Mouse (Mus musculus) urinary bladder, postnatal 14 days (tissue): Measurements from ENCODE around the gene Zfp296.
"Not testable (repeated sequence)": the region's sequence is repeated elsewhere in the genome, so short reads cannot be mapped to it uniquely, and the experiment has no call there.

Experiments
- DNase-seq: peaks from one replicate; pipeline ENCODE4 v3.0.0; 2021; ENCODE audit warnings: low spot score

The Zfp296 gene

DNA sequence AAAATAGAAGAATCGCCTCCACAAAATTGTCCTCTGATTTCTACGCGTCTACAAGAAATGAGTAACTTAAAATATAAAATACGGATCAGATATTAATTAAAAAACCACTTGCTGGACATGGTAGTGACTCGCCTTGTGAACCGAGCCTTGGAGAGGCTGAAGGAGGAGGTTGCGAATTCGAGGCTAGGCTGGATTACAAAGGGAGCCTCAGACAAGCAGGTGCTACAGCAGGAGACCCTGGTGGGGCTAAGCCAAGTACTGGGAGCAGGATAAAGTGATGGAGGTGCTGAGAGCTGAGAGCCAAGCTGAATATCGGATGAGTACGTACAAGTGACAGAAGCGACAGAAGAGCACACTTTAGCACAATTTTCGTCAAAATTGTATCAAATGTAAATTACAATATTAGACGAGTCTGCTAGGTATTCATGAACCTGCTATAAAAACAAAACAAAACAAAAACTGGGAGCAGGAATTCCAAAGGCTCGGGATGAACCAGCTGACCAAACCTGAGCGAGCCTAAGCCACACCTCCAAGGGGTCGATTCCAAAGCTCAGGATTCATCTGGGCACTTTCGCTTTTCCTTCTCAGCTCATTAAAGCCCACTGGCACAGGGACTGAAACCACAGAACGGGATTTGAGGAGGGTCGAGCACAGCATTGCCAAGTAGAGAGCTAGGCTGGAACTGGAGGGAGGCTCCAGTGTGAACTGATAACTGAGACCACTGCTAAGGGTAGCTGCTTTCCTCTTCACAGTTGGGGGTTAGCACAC is 14.3 kb upstream of the Zfp296 start, which contains the start of gene Ppp1r37:
Gene Ppp1r37, minus strand, starts transcription at position 434 of the 768 bp plus-strand sequence.
- no peak for DNase-seq

DNA sequence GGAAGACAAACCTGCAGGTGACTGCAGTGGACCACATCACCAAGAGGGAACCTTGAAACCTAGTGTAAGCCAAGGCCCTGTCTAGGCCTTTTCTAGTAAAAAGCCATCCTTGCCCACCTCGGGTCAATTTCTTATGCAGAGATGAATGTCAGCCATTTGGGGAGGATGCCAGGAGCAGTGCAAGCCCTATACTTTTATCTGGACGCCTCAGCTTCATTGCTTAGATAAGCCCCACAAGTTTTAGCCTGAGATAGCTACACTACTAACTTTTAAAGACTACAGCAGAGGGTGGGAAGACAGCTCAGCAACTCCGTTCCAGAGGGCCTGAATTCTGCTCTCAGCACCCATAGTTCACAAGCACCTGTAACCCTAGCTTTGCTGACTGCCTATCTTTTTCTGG is 13.2 kb upstream of the Zfp296 start:
- no peak for DNase-seq

DNA sequence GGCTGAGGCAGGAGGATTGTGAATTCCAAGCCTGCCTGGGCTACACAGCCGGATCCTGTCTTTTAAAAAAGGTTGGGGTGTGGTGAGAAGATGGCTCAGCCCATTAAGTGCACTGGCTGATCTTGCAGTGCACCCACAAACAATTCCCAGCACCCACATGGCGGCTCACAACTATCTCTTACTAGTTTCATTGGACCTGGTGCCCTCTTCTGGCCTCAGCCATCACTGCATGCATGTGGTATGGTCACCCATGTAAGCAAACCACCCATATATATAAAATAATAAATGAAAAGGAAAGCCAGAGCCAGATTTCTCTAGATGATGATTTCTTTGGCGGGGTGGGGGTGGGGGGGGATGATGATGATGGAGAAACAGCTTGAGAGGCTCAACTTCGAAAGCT is 12.6 kb upstream of the Zfp296 start:
- DNase-seq: no peak

DNA sequence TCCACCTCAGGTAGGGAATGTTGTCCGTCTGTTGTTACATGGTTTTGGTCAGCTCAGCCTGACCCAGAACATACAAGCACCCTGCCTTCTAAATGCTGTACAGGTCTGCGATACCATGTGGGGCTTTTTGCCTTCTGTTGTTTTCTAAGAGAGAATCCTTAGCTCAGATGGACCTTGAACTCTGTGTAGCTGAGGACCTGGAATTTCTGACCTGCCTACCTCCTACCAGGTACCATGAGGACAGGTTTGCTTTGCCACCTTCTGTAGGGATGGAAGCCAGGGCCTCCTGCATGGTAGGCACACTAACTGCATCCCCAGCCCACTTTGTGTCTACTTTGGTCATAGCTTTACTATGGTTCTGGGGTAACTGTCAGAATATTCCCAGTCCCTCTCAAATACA is 11.3 kb upstream of the Zfp296 start:
- DNase-seq: no peak

DNA sequence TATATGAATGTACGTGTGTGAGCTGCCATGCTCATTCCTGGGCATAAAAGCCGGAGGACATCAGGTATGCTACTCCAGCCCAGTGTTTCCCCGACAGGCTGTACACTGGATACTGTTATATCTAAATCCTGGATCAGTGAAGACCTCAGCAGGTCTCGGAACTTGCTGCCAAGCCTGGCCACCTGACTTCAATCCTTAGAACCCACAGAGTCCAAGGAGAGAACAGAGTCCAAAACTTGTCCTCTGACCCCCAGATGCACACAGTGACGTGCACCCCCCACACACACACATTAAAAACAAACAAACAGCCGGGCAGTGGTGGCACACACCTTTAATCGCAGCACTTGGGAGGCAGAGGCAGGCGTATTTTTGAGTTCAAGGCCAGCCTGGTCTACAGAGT is 9.7 kb upstream of the Zfp296 start:
- DNase-seq: no peak

DNA sequence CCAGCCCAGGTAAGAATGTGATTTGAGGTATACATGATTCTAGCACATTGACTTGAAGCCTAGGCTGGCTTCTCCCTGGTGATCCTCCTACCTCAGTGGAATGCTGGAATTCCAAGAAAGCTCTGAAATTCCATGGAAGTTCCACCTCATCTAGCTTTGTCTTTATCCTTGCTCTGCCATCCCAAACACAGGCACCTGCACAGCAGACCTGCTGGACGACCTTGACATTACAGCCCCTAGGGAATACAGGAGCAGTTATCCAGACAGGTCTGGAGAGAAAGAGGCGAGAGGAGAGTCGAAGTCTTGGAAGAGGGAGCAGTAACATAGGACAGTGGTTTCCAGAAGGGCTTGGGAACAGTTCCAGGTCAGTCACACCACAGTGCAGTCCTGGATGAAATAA is 7.4 kb upstream of the Zfp296 start:
- no peak for DNase-seq

DNA sequence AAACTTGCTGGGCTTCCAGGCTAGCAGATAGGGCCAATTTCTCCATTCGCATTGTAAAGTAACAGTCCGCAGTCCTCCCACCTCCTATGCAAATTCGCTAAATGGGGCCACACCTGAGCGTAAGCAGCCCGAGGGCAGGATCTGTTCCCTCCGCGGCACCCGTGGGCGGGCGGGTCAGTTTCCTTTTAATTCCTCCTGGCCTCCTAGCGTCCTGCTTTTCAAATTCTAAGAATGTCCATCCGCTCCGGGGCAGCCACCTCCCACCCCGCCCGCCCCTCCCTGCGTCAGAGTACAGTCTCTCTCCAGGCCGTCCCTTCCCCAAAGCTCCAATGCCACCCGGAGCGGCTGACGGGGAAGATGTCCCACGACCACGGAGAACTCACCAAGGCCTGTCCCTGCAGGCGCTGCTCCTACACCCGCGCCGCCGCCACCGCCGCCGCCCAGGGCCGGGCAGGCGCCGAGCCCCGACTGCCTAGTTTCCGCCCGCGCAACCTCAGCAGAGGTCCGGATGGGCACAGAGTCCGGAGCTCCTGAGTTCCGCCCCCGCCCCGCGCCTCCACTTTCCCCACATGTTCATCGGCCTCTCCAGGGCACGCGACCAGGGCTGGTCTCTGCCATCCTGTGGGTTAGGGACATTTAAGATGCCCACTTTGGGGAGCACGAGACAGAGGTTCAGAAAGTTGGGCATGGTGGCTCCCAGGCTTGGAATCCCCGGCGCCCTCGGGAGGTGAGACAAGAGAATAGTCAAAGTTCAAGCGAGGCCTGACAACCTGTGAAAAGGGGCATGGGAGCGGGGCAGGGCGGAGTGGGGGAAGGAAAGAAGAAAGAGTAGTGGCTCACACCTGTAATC is 3.9 kb upstream of the Zfp296 start:
- peak; percentile 81 for DNase-seq

DNA sequence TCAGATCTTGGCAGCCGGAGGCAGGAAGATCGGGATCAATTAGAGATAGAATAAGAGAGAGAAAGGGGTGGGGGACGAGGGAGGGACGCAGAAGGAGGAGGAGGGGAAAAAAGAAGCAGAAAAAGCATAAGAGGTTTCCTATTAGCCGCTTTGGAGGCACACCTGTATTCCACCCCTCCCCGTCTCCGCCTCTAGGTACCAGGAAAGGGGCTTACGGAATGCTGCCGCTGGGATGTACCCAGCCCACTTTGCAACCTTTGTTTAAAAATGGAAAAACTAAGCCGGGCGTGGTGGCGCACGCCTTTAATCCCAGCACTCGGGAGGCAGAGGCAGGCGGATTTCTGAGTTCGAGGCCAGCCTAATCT is 3.3 kb upstream of the Zfp296 start:
- no peak for DNase-seq

DNA sequence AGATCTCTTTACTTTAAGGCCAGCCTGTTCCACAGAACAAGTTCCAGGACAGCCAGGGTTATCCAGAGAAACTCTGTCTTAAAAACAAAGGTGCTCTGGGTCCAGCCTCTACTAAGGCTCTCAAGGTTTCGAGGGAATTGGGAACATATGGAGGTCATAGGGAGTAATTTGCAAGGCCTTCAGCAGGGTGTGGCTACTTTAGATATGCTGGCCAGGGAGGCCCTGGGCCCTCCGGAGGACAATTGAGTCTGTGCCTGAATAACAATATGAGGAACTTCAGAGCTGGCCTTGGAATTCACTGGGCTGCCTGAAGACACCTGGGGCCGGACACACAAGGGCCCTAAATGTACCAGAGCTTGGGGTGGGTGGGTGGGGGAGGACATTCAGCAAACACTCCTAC is 1.5 kb upstream of the Zfp296 start:
- no peak for DNase-seq

DNA sequence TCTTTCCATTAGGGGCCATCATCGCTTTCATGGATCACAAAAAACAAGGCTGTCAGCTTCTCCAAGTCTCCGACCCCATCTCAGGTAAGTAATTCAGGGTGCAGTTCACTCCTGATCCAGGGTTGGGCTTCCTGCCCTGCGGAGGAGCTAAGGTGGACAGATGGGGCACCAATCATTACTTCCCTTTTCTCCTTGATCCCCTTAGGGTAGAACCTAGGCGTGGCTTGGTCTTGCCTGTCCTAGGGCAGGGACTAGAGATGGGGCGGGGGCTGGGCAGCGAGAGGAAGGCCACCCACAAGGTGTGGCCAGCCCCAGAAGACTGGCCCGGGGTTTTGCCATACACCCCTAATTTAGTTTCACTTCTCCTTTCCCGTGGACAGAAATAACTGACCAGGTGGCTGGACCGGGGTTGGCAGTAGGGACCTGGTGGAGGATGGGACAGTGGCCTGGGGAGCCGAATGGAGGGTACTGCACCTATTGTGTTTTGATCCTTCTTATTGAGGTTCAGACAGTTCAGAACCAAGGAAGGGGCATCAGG is 859 bp downstream of the Zfp296 start:
- DNase-seq: no peak

DNA sequence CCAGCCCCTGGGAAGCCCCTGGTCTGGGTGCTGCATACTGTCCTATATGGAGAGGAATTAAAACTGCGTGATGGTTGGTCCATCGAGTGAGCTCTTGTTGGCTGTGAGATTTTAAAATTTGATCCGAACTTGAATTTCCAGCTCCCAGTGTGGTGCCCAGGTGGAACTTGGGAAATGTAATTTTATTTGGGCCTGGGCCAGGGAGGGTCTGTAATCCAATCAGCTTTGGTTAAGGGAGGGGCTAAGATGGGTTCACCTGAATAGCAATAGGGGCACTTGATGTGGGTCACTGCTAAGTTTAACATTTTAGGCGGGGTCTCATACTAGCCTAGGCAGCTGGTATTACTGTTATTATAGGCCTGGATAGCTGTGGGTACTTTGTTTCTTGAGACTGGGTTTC is 1.3 kb downstream of the Zfp296 start:
- DNase-seq: no peak

DNA sequence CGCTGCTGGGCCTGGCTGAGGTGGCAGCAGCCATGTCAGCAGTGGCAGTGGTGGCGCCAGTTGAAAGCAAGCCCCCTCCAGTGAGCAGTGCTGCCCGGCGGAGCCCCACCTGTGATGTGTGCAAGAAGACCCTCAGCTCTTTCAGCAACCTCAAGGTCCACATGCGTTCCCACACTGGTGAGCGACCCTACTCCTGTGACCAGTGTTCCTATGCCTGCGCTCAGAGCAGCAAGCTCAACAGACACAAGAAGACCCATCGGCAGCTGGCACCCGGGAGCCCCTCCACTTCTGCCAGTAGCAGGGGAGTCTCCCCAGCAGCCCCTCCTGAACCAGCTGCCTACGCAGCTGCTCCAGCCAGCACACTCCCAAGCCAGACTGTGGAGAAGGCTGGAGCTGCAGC is 2.7 kb downstream of the Zfp296 start:
- DNase-seq: no peak

DNA sequence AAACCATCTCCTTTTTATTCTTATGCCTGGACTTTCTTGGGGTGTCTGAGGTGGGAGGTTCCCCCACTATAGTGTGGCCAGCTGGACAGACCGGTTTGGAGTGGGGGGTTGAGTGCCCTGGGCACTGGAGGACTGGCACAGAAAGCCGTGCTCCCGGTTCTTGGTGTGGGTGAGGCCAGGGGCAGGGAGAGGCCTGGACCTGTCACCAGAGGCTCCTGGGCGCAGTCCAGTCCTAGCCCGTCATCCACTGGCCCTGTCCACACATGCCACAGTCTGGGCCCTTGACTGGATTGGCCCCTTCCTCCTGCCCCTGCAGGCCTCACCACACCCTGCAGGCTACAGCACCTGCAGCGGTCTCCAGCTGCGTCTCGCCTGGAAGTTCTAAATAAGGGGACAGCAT is 3.5 kb downstream of the Zfp296 start:
- DNase-seq: peak; percentile 89

DNA sequence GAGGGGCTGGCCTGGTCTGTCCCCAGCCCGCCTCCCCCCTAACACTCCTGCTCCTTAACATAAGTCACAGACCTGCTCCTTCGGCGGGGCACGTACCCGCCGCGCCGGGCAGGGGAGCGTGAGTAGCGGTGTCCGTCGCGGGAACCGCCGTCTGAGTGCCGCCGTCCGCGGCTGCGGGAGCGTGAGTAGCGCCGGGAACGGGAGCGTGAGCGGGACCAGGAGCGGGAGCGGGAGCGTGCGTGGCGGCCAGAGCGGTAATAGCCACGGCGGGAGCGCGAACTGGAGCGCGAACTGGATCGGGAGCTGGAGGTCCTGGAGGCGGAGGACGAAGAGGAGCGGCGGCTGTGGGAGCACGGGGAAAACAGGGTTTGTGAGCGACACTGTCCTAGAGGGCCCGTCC is 9.2 kb downstream of the Zfp296 start:
- no peak for DNase-seq

DNA sequence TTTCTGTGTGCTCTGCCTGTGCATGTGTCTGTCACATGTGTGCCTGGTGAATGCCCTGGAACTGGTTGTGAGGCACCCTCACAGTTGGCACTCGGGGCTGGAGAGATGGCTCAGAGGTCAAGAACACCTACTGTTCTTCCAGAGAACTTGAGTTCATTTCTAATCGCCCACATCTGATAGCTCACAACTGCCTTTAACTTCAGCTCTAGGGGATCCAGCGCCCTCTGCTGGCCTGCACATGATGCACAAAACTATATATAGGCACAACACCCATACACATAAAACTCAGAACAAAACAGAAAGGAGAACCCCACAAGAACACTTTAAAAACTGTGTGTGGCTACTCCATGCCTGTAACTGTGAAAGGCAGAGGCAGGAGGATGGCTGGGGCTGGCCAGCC is 12.1 kb downstream of the Zfp296 start:
- DNase-seq: peak; percentile 62

DNA sequence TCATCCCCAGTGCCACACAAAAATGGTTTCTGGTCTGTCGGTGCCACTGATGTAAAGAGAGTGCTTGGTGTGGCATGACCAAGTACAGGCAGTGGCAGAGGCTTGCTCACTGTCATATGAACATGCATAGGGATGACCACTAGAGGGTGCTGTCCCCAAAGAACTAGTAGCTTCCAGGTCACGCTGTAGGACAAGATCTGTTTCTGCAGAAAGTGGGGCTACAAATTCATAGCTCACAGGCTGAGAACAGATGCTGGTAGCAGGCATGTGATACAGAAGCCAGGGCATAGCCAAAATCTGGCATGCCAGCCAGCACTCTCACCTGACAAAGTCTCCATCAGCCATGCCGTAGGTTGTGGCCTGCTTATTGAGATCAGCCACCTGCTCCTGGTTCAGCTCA is 12.8 kb downstream of the Zfp296 start:
- peak; percentile 78 for DNase-seq

DNA sequence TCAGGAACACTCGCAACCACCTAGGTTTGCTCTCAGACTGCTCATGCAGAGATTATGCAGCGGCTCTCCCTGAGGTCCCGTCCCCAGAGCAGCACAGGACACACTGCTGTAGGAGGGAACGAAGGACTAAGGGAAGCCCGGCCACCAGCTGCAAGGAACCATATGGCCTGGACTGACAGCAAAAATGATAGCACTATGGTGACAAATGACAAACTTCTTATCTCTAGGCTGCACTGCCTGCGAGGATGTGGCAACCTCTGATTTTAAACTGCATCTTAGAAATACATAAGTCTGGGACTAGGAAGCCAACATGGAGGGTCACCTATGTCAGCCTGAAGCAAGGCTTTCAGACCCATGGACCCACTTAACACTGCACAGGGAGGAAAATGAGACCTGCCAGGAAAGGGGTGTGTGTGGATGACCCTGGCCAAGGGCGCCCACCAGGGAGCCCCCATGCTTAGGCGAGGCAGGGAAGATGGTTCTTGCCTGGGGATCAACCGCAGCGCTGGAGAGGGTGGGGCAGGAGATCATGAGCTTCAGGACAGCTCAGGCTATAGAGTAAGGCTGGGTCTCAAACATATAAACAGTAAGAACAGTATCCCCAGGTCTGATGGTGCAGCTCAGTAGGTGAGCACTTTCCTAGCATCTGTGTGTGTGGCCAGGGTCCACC is 16.1 kb downstream of the Zfp296 start:
- no peak for DNase-seq

DNA sequence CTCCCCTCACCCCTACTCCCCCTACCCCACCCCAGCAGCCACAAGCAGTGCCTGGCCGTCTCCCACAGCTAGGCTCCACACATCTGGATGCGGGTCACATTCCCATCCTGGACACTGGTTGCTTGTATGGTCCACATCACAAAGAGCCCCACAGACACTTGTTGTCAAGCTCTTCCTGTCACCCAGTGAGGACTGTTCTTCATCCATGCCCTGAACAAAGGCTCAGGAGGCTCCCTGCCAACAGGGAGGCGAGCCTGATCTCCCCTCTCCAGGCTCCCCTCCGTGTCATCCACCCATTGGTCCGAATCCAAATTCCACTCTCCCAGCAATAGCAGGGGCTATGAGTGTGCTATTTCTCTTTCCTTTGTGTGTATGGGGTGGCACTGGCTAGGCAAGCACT is 23.5 kb downstream of the Zfp296 start:
- DNase-seq: no peak

DNA sequence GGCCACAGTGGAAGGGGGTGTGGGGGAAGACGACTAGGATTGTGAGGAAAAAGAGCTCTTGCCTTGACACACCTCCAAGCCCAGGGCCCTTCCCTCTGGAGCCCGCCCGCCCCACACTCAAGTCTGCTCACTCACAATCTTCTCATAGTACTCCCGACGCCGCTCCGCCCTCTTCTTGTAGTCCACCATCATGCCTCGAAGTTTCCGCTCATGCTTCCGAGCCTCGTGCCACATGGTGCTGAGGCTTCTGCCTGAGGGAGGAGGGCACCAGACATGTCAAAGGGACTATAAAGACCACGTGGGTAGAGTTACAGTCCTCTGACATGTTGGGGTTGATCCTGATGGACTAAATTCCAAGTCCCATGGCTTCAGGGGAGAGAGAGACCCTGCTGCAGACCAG is 26.0 kb downstream of the Zfp296 start:
- no peak for DNase-seq

DNA sequence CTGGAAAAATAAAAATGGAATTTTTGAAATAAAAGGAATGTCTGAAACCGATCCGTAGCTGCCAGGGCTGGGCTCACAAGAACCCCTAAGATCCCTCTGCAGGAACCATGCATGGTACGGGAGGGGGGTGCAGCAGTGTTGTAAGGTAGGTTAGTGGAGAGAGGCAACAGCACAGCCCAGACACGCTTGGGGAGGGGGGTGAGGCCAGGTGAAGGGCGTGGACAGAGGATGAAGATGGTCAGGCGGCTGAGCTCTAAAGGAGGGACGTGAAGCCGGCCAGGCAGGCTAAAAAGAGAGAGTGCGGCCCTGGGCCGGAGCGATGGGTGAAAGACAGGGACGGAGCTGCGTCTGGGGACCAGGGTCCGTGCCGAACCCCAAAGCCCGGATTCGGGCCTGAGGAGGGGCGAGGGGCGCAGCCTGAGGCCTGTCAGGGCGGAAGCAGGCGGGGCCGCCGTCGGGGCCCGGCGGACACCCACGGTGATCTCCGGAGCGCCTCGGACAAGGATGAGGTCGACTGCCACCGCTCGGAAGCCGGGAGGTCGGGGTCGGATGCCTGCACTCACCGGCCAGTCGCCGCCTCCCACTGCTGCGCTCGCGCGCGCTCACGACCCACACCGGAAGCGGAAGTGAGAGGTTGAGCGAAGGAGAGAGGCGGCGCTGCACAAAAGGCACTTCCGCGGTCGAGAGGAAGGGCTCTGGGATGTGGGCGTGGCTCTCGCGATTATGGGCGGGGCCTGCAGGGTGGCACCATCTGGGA is 26.9 kb downstream of the Zfp296 start, which contains the start of gene Clasrp:
Gene Clasrp, minus strand, starts transcription at position 638 of the 757 bp plus-strand sequence.
- peak; percentile 98 for DNase-seq

DNA sequence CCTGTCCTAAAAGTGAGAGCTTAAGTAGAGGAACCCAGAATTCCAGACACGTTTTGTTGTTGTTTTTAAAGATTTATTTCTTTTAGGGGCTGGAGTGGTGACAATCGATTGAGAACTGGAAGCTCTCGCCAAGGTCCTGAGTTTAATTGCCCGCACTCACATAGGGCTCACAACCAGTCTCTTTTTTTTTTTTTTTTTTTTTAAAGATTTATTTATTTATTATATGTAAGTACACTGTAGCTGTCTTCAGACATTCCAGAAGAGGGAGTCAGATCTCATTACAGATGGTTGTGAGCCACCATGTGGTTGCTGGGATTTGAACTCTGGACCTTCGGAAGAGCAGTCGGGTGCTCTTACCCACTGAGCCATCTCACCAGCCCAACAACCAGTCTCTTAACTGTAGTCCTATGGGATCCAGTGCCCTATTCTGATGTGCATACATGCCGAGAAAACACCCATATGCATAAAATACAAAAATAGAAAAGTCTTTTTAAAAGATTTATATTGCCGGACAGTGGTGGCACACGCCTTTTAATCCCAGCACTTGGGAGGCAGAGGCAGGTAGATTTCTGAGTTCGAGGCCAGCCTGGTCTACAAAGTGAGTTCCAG is 27.6 kb downstream of the Zfp296 start:
- not testable (repeated sequence) for DNase-seq
